Mouse (Mus musculus): ENCODE measurements around the gene Rac3. TPM values are rescaled to one million over a fixed set of nuclear protein-coding genes. Genes with fewer than 3 reads are reported as not detected.
"Not testable (repeated sequence)": the region's sequence is repeated elsewhere in the genome, so short reads cannot be mapped to it uniquely, and the experiment has no call there.

Gene Rac3
- total RNA-seq, 1 experiment from 2014 or later, result 10.0 TPM

- no peak for DNase-seq
Observed at GRCm38 (mm10) chr11:120728530-120729240, 7.4 kb downstream of the Rac3 start.

- DNase-seq, result not testable (repeated sequence)
Observed at GRCm38 (mm10) chr11:120729432-120730050, 8.3 kb downstream of the Rac3 start.

- no peak for DNase-seq
Observed at GRCm38 (mm10) chr11:120730331-120730870, 9.1 kb downstream of the Rac3 start.

- DNase-seq, result no peak
Observed at GRCm38 (mm10) chr11:120731395-120731794, 10.1 kb downstream of the Rac3 start.

- DNase-seq, result no peak
Observed at GRCm38 (mm10) chr11:120731858-120732680, 10.8 kb downstream of the Rac3 start, which contains the start of gene Cbr2. TSS of gene Cbr2 (minus strand) at chr11:120732114.

- peak; percentile 69 for DNase-seq
Observed at GRCm38 (mm10) chr11:120733521-120733920, 12.3 kb downstream of the Rac3 start.

- DNase-seq, result no peak
Observed at GRCm38 (mm10) chr11:120736424-120736823, 15.2 kb downstream of the Rac3 start.

GRCm38 (mm10) chr11:120740981-120741380 lies 19.7 kb downstream of the Rac3 start:
- peak; percentile 58 for DNase-seq

- DNase-seq, result no peak
Observed at GRCm38 (mm10) chr11:120744121-120744701, 22.9 kb downstream of the Rac3 start.

- DNase-seq, result no peak
Observed at GRCm38 (mm10) chr11:120747974-120748373, 26.7 kb downstream of the Rac3 start.

GRCm38 (mm10) chr11:120749430-120749829 lies 28.2 kb downstream of the Rac3 start:
- no peak for DNase-seq

GRCm38 (mm10) chr11:120751606-120752005 lies 30.3 kb downstream of the Rac3 start:
- DNase-seq, result no peak

GRCm38 (mm10) chr11:120760236-120760635 lies 39.0 kb downstream of the Rac3 start:
- no peak for DNase-seq

GRCm38 (mm10) chr11:120761811-120762671 lies 40.8 kb downstream of the Rac3 start:
- no peak for DNase-seq

GRCm38 (mm10) chr11:120762672-120763041 lies 41.4 kb downstream of the Rac3 start, which contains the start of gene Hmga1b:
TSS of gene Hmga1b (plus strand) at chr11:120762794.
- DNase-seq, result not testable (repeated sequence)

- DNase-seq, result not testable (repeated sequence)
Observed at GRCm38 (mm10) chr11:120763121-120763999, 42.1 kb downstream of the Rac3 start.

GRCm38 (mm10) chr11:120767023-120767422 lies 45.8 kb downstream of the Rac3 start:
- not testable (repeated sequence) for DNase-seq

- no peak for DNase-seq
Observed at GRCm38 (mm10) chr11:120768206-120768605, 46.9 kb downstream of the Rac3 start.

GRCm38 (mm10) chr11:120772749-120773148 lies 51.5 kb downstream of the Rac3 start:
- DNase-seq, result no peak

Measured in adrenal gland, postnatal 25 days (tissue).